Mouse (Mus musculus): ENCODE data around the gene Carm1. TPM values are rescaled to one million over a fixed set of nuclear protein-coding genes. Genes with fewer than 3 reads are reported as not detected.

Gene Carm1
- polyA plus RNA-seq, 1 experiment from 2014 or later = 53.2 TPM

- no peak overlapping the region for H3K4me2 ChIP-seq
- H3K4me1 ChIP-seq = 0 out of 2 replicates have a peak, but pooled peaks cover 2% of the 10 kb centered on the region
- H3K36me3 ChIP-seq = no peaks in the 10 kb centered on the region
- H3K9ac ChIP-seq = no peak overlapping the region
- H3K27ac ChIP-seq = no peak overlapping the region
- no peak overlapping the region for H3K4me3 ChIP-seq
- H3K9me3 ChIP-seq = no peaks in the 10 kb centered on the region
- H3K27me3 ChIP-seq = no peaks in the 10 kb centered on the region
- ATAC-seq (ENCODE audit: insufficient number of reproducible peaks, low FRiP score, low TSS enrichment, low read depth) = no peak
These were observed 79.9 kb downstream of the Carm1 start for GRCm38 (mm10) chr9:21626571-21626970.

- no peak overlapping the region for H3K9ac ChIP-seq
- H3K4me2 ChIP-seq = no peak overlapping the region
- no peak overlapping the region for H3K27ac ChIP-seq
- no peaks in the 10 kb centered on the region for H3K36me3 ChIP-seq
- 0 out of 2 replicates have a peak, but pooled peaks cover 2% of the 10 kb centered on the region for H3K4me1 ChIP-seq
- H3K4me3 ChIP-seq = no peak overlapping the region
- ATAC-seq (ENCODE audit: insufficient number of reproducible peaks, low FRiP score, low TSS enrichment, low read depth) = no peak
- H3K9me3 ChIP-seq = no peaks in the 10 kb centered on the region
- H3K27me3 ChIP-seq = no peaks in the 10 kb centered on the region
- WGBS = 66% methylated on average over 5 of the region's 5 CpGs
These were observed 80.6 kb downstream of the Carm1 start for GRCm38 (mm10) chr9:21627145-21627795.

GRCm38 (mm10) chr9:21630673-21631072, 84.0 kb downstream of the Carm1 start:
- no peak overlapping the region for H3K9ac ChIP-seq
- H3K36me3 ChIP-seq = peaks cover 30% of the 10 kb centered on the region
- H3K4me3 ChIP-seq = no peak overlapping the region
- H3K4me2 ChIP-seq = no peak overlapping the region
- H3K27me3 ChIP-seq = no peaks in the 10 kb centered on the region
- WGBS = 69% methylated on average over 3 of the region's 3 CpGs
- no peak overlapping the region for H3K27ac ChIP-seq
- no peaks in the 10 kb centered on the region for H3K9me3 ChIP-seq
- peaks cover 7% of the 10 kb centered on the region for H3K4me1 ChIP-seq
- ATAC-seq (ENCODE audit: insufficient number of reproducible peaks, low FRiP score, low TSS enrichment, low read depth) = no peak

- no peak overlapping the region for H3K4me2 ChIP-seq
- H3K27ac ChIP-seq = no peak overlapping the region
- H3K4me3 ChIP-seq = no peak overlapping the region
- peaks cover 54% of the 10 kb centered on the region for H3K36me3 ChIP-seq
- no peaks in the 10 kb centered on the region for H3K27me3 ChIP-seq
- WGBS = 86% methylated on average over 3 of the region's 3 CpGs
- H3K9me3 ChIP-seq = no peaks in the 10 kb centered on the region
- no peak overlapping the region for H3K9ac ChIP-seq
- H3K4me1 ChIP-seq = peaks cover 6% of the 10 kb centered on the region
- no peak for ATAC-seq (ENCODE audit: insufficient number of reproducible peaks, low FRiP score, low TSS enrichment, low read depth)
These were observed 86.4 kb downstream of the Carm1 start for GRCm38 (mm10) chr9:21633106-21633505.

GRCm38 (mm10) chr9:21635639-21636038, 88.9 kb downstream of the Carm1 start:
- H3K9me3 ChIP-seq = no peaks in the 10 kb centered on the region
- 30% methylated on average over 7 of the region's 7 CpGs for WGBS
- peaks cover 80% of the 10 kb centered on the region for H3K36me3 ChIP-seq
- no peak overlapping the region for H3K4me3 ChIP-seq
- no peaks in the 10 kb centered on the region for H3K27me3 ChIP-seq
- no peak overlapping the region for H3K9ac ChIP-seq
- peak; percentile 41; the same call in 1 of the 2 replicates for ATAC-seq (ENCODE audit: insufficient number of reproducible peaks, low FRiP score, low TSS enrichment, low read depth)
- H3K4me2 ChIP-seq = no peak overlapping the region
- H3K4me1 ChIP-seq = peaks cover 6% of the 10 kb centered on the region
- H3K27ac ChIP-seq = no peak overlapping the region

GRCm38 (mm10) chr9:21639031-21639430, 92.3 kb downstream of the Carm1 start:
- Histone ChIP-seq H3K9ac (no peak overlapping the region), H3K27ac (no peak overlapping the region), H3K9me3 (no peaks in the 10 kb centered on the region), H3K27me3 (no peaks in the 10 kb centered on the region), H3K4me2 (no peak overlapping the region), H3K4me1 (peaks cover 6% of the 10 kb centered on the region), H3K4me3 (no peak overlapping the region), H3K36me3 (peaks cover 100% of the 10 kb centered on the region)
- no peak for ATAC-seq (ENCODE audit: insufficient number of reproducible peaks, low FRiP score, low TSS enrichment, low read depth)
- WGBS = 96% methylated on average over 11 of the region's 11 CpGs

MicroRNAs encoded within 50 kb of the gene (microRNA counts, 519-probe panel; counts per million panel counts)
- microRNA mmu-miR-1946b = not detected

Small RNA genes within 50 kb of the gene (microRNA-seq; reads per million reads assigned to microRNA genes)
- not detected for gene Mir1946b

Other genes with a start within 250 kb of the Carm1 start
- gene Ap1m2, start 234.6 kb upstream of the Carm1 start, polyA plus RNA-seq (2015; fragmentation: Nextera tagmentation; extraction: Ambion mirVana) = 42.3 and 43.2 TPM in 2 replicates
- 137 and 150 TPM in 2 replicates for gene Slc44a2, start 226.2 kb upstream of the Carm1 start, polyA plus RNA-seq (2015; fragmentation: Nextera tagmentation; extraction: Ambion mirVana)
- 169 and 174 TPM in 2 replicates for gene Ilf3, start 179.0 kb upstream of the Carm1 start, polyA plus RNA-seq (2015; fragmentation: Nextera tagmentation; extraction: Ambion mirVana)
- gene Qtrt1, start 135.1 kb upstream of the Carm1 start, polyA plus RNA-seq (2015; fragmentation: Nextera tagmentation; extraction: Ambion mirVana) = 42.3 and 45.0 TPM in 2 replicates
- 76.1 and 84.4 TPM in 2 replicates for gene Dnm2, start 122.0 kb upstream of the Carm1 start, polyA plus RNA-seq (2015; fragmentation: Nextera tagmentation; extraction: Ambion mirVana)
- gene Tmed1, start 36.6 kb upstream of the Carm1 start, polyA plus RNA-seq (2015; fragmentation: Nextera tagmentation; extraction: Ambion mirVana) = 123 and 132 TPM in 2 replicates
- 3.5 and 3.6 TPM in 2 replicates for gene AB124611, start 20.7 kb upstream of the Carm1 start, polyA plus RNA-seq (2015; fragmentation: Nextera tagmentation; extraction: Ambion mirVana)
- gene Timm29, start 45.8 kb downstream of the Carm1 start, polyA plus RNA-seq (2015; fragmentation: Nextera tagmentation; extraction: Ambion mirVana) = 28.3 and 31.4 TPM in 2 replicates
- gene Yipf2, start 45.9 kb downstream of the Carm1 start, polyA plus RNA-seq (2015; fragmentation: Nextera tagmentation; extraction: Ambion mirVana) = 23.3 and 23.6 TPM in 2 replicates
- 65.4 and 68.7 TPM in 2 replicates for gene Smarca4, start 69.3 kb downstream of the Carm1 start, polyA plus RNA-seq (2015; fragmentation: Nextera tagmentation; extraction: Ambion mirVana)
- 41.4 and 42.8 TPM in 2 replicates for gene Ldlr, start 176.6 kb downstream of the Carm1 start, polyA plus RNA-seq (2015; fragmentation: Nextera tagmentation; extraction: Ambion mirVana)
- 84.3 and 89.8 TPM in 2 replicates for gene Spc24, start 213.4 kb downstream of the Carm1 start, polyA plus RNA-seq (2015; fragmentation: Nextera tagmentation; extraction: Ambion mirVana)